Mouse (Mus musculus): Measurements from ENCODE around the gene Msl2.

- TF ChIP-seq CTCF (IDR thresholded peaks at IDR 0.05; ENCODE audit: low read depth, low read length), result no peak
- TF ChIP-seq EP300 (IDR thresholded peaks at IDR 0.05; ENCODE audit: insufficient read depth, low read depth, low read length), result no peak
- no peak for TF ChIP-seq POLR2A (IDR thresholded peaks at IDR 0.05; ENCODE audit: insufficient read depth, low read length)
These were observed 16.7 kb upstream of the Msl2 start for GRCm38 (mm10) chr9:101057156-101057555.
